Mouse (Mus musculus) B cell, adult (primary cell): ENCODE results near the gene Gm4767. TPM values are rescaled to one million over a fixed set of nuclear protein-coding genes. Genes with fewer than 3 reads are reported as not detected.

Experiments used
- total RNA-seq: library from RNA; stranded (reverse); gene quantifications from 4 replicates; pipeline ENCODE4 v1.2.4, GENCODE M21; 2023; ENCODE audit not compliant: inconsistent age

Gene Gm4767
- 1.2 to 2.5 TPM (median 2.0 TPM) in 4 replicates for total RNA-seq

DNA sequence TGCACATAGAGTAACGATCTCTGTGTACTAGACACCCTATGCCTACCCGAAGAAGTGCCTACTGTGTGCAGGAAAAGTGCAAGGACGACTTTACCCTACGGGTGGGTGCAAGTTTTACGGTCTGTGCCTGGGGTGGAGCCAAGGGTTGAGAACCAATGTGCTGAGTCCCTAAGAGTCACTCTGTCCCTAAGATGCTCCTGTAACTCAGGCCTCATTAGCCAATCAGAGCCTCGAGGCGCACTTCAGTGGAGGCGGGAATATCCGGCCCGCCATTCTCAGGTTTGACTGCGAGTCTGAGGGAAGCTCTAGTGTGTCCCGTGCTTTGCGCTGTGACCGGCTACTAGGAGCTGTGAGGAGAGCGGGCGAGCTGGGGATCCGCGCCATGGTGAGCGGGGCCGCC lies at the start of gene Gm4767:
Gm4767 (plus strand) TSS at position 288 of the 400 bp plus-strand sequence.

DNA sequence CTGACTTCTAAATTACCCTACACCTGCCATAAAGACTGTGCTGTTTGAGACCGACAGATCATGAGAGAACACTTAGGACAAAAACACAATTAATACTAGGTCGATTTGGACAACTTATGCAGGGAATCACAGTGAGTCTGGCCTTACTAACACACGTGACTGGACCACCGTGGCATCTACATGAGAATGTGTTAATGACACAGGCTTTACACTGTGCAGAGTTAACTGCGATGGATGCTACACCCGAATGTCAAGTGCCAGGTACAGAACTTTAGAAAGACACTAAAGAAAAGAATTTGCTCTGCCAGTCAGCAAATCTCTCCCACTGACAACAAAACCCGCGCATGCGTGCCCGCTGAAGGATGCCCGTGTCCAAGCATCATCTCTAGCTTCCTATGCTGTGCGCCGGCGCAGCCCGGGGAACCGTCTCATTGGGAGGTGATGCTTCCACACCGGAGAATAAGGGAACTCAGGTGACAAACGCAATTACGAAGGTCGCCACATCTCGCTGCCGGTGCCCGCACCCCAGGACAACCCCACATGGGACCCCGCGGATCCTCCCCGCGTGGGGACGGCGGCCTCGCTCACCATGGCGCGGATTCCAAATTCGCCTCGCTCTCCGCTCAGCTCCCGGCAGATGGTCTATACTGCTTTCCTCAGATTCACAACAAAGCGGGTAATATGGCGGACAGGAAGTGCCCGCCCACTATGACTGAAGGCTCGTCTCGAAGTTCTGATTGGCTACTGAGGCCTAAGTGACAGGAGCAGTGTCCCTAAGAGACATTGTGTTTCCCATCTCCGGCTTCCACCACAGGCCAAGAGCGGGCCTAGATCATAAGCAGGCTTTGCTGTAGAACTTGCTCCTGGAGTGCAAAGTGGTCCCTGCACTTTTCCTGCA lies 41.2 kb upstream of the Gm4767 start, which contains the start of gene Gm3055:
Gm3055 (minus strand) TSS at position 656 of the 898 bp plus-strand sequence.

DNA sequence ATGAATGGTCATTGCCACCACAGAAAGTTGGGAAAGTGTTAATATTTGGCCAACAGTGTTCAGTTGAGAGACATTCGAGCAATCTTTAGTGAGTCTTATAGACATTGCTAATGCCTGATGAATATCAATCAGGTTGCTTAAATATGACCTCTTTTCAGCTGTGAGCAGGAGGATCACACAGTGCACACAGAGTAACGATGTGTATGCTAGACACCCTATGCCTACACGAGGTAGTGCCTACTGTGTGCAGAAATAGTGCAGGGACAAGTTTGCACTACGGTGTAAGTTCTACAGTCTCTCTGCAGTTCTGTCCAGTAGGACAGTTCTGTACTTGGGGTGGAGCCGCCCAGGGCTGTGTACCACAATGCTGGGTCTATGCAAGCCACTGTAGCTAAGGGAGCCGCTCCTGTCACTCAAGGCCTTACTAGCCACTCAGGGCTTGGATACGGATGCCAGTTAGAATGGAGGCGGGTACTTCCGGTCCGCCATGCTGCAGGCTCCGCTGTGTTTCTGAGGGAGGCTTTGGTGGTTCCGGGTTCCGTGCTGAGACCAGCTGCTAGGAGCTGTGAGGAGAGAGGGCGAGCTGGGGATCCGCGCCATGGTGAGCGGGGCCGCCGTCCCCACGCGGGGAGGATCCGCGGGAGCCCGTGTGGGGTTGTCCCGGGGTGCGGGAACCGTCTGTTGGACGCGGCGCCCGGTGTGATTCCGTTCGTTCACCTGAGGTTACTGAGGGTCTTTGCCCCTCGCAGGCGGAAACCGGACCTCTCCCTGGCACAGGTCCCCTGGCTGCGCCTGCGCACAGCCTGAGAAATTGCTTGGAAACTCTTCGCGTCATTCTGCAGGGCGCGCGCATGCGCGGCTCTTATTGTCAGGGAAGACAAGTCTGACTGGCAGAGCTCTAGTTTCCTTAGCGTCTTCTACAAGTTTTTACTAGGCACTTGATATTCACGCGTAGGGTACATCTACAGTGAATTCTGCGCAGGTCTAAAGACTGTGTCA lies 51.7 kb downstream of the Gm4767 start, which contains the start of gene Gm32687:
Gm32687 (plus strand) TSS at position 526 of the 999 bp plus-strand sequence.

Other genes with a start within 250 kb of the Gm4767 start
- 4.0 to 6.9 TPM (median 4.3 TPM) in 4 replicates for gene Tle2, start 237.6 kb upstream of the Gm4767 start, total RNA-seq
- gene Tle6, start 211.1 kb upstream of the Gm4767 start, total RNA-seq: 0.74 to 1.9 TPM (median 1.7 TPM) in 3 of 4 replicates, not detected in the other
- 2.0 to 4.7 TPM (median 2.9 TPM) in 4 replicates for gene BC025920, start 205.9 kb upstream of the Gm4767 start, total RNA-seq
- 18.6 to 26.0 TPM (median 23.9 TPM) in 4 replicates for gene Sirt6, start 184.4 kb upstream of the Gm4767 start, total RNA-seq
- 2.6 to 3.3 TPM (median 2.7 TPM) in 4 replicates for gene Ankrd24, start 183.6 kb upstream of the Gm4767 start, total RNA-seq
- 1.5 to 2.7 TPM (median 2.1 TPM) in 4 replicates for gene Gm10778, start 163.1 kb upstream of the Gm4767 start, total RNA-seq
- gene Zfp433, start 107.4 kb upstream of the Gm4767 start, total RNA-seq: 7.6 to 12.4 TPM (median 8.3 TPM) in 4 replicates
- gene Gm3055, start 41.0 kb upstream of the Gm4767 start, total RNA-seq: 4.6 to 12.7 TPM (median 5.9 TPM) in 4 replicates
- 3.5 to 4.8 TPM (median 4.3 TPM) in 4 replicates for gene Gm32687, start 51.7 kb downstream of the Gm4767 start, total RNA-seq
- gene Zfp781, start 118.3 kb downstream of the Gm4767 start, total RNA-seq: 2.2 to 3.9 TPM (median 3.5 TPM) in 4 replicates
- gene Zfp873, start 235.9 kb downstream of the Gm4767 start, total RNA-seq: 6.5 to 9.4 TPM (median 8.1 TPM) in 4 replicates